Mouse (Mus musculus) testis, adult 2 months (tissue): Measurements from ENCODE around the gene Tmem252.

Source experiments
- CTCF ChIP-seq: fragments of 200-500 bp; IDR thresholded peaks from 2 replicates; pipeline ENCODE4 v1.5.1; 2012; ENCODE audit warnings: low read depth, mild to moderate bottlenecking, inconsistent platforms, low read length, moderate library complexity; ENCODE audit not compliant: control insufficient read depth, insufficient read depth, insufficient replicate concordance
- POLR2A ChIP-seq: fragments of 200-500 bp; IDR thresholded peaks from 2 replicates; pipeline ENCODE4 v1.6.1; 2012; ENCODE audit warnings: low read depth, mild to moderate bottlenecking, inconsistent platforms, low read length, moderate library complexity; ENCODE audit not compliant: control insufficient read depth

GRCm38 (mm10) chr19:24648016-24648415 is 25.8 kb upstream of the Tmem252 start:
- TF ChIP-seq CTCF (no peak), POLR2A (no peak)
